Mouse (Mus musculus): ENCODE measurements around the gene Fmo6. TPM values are rescaled to one million over a fixed set of nuclear protein-coding genes. Genes with fewer than 3 reads are reported as not detected.

The Fmo6 gene
- not detected in 2 replicates for polyA plus RNA-seq (2014; fragmentation: Nextera tagmentation; extraction: Ambion mirVana)

DNA sequence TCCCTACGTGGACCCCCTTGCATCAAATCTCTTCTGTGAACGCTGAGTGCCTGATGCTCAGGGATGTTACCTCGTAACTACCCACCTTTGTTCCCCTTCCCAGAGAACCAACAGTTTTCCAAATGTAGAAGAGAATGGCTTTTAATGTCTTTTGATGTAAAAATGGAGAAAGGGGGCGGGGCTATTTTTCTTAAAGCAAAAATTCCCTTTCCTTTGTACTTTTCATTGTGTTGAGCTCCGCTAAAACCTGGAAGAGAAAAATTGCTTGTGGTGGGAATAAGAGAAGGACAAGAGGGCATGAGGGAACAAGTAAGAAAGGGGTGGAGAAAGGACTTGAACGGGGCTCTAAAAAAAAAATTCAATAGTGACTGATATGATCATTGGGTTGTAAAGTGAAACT is at the start of gene Fmo6:
TSS of gene Fmo6 (minus strand) at position 101 of the 400 bp plus-strand sequence.
- WGBS (ENCODE audit: insufficient replicate concordance) = 80% methylated on average over 6 of the region's 6 CpGs
- H3K27ac ChIP-seq (ENCODE audit: low read depth, low read length) = no peak within 1 kb of the TSS
- no peak for ATAC-seq (replicated peaks; ENCODE audit: insufficient number of reproducible peaks, low FRiP score, low TSS enrichment)
- H3K9me3 ChIP-seq (replicated peaks; ENCODE audit: control insufficient read depth, low read length) = no peaks in the 10 kb centered on the region
- H3K4me2 ChIP-seq = no peak within 1 kb of the TSS
- H3K27me3 ChIP-seq (ENCODE audit: control insufficient read depth, insufficient read depth, low read length) = no peaks in the 10 kb centered on the region
- H3K9ac ChIP-seq (ENCODE audit: low read depth, low read length) = no peak within 1 kb of the TSS
- H3K36me3 ChIP-seq (ENCODE audit: control insufficient read depth, insufficient read depth, low read length) = no peaks in the 10 kb centered on the region
- no peaks in the 10 kb centered on the region for H3K4me1 ChIP-seq (ENCODE audit: control insufficient read depth, insufficient read depth, low read length)
- no peak within 1 kb of the TSS for H3K4me3 ChIP-seq (ENCODE audit: low read depth, low read length)

DNA sequence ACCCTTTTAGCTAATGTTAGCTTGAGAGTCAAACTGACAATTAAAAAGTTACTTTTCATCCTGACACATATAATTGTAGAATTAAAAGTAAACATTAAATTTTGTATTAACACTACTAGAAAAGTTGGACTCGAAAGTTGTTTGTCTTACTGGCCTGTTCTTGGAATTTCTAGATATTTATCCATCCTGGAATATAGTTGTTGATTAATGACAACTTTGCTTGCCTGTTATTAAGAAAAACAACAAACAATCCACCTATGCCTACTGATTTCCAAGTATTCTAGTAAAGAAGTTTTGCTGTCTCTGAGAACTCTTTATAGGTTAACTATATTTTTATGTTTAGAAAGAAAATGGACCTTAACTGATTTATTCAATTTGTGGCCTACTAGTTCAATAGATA is 49.5 kb upstream of the Fmo6 start:
- H3K9ac ChIP-seq (ENCODE audit: low read depth, low read length) = no peak overlapping the region
- H3K4me3 ChIP-seq (ENCODE audit: low read depth, low read length) = no peak overlapping the region
- H3K27ac ChIP-seq (ENCODE audit: low read depth, low read length) = no peak overlapping the region
- H3K36me3 ChIP-seq (ENCODE audit: control insufficient read depth, insufficient read depth, low read length) = no peaks in the 10 kb centered on the region
- no peaks in the 10 kb centered on the region for H3K27me3 ChIP-seq (ENCODE audit: control insufficient read depth, insufficient read depth, low read length)
- H3K4me1 ChIP-seq (ENCODE audit: control insufficient read depth, insufficient read depth, low read length) = no peaks in the 10 kb centered on the region
- WGBS (ENCODE audit: insufficient replicate concordance) = 86% methylated on average over 1 of the region's 1 CpGs
- H3K4me2 ChIP-seq = no peak overlapping the region
- no peaks in the 10 kb centered on the region for H3K9me3 ChIP-seq (replicated peaks; ENCODE audit: control insufficient read depth, low read length)
- ATAC-seq (replicated peaks; ENCODE audit: insufficient number of reproducible peaks, low FRiP score, low TSS enrichment) = no peak

DNA sequence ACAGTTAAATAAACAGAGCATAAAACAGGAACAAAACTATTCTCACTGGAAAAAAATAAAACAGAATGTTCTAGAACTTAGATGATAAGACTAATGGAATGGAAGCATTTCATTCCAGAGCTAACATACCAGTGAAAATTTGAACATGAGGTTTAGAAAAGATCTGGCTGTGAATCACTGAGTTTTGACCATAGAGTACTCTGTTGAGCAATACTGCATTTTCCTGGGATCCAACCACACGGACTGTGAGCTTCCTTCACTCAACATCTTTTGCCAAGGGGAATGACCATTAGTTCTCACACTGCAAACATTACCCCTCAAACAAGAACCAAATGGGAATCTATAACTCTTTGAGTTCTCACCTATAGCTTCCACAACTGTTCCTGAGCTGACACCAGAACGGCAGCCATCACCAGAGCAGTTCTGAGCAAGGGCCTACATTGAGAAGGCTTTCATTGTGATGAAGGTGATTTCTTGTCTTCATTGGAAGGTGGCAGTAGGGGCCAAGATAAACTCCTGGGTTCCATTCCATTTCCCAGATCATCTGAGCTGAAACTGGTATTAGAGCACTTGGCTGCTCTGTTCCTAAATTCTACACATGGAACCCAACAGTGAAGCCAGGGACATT is 48.9 kb upstream of the Fmo6 start:
- 73% methylated on average over 2 of the region's 2 CpGs for WGBS (ENCODE audit: insufficient replicate concordance)
- no peak for ATAC-seq (replicated peaks; ENCODE audit: insufficient number of reproducible peaks, low FRiP score, low TSS enrichment)
- H3K9ac ChIP-seq (ENCODE audit: low read depth, low read length) = no peak overlapping the region
- no peak overlapping the region for H3K27ac ChIP-seq (ENCODE audit: low read depth, low read length)
- no peaks in the 10 kb centered on the region for H3K9me3 ChIP-seq (replicated peaks; ENCODE audit: control insufficient read depth, low read length)
- H3K4me1 ChIP-seq (ENCODE audit: control insufficient read depth, insufficient read depth, low read length) = no peaks in the 10 kb centered on the region
- H3K27me3 ChIP-seq (ENCODE audit: control insufficient read depth, insufficient read depth, low read length) = no peaks in the 10 kb centered on the region
- H3K4me3 ChIP-seq (ENCODE audit: low read depth, low read length) = no peak overlapping the region
- no peaks in the 10 kb centered on the region for H3K36me3 ChIP-seq (ENCODE audit: control insufficient read depth, insufficient read depth, low read length)
- H3K4me2 ChIP-seq = no peak overlapping the region

DNA sequence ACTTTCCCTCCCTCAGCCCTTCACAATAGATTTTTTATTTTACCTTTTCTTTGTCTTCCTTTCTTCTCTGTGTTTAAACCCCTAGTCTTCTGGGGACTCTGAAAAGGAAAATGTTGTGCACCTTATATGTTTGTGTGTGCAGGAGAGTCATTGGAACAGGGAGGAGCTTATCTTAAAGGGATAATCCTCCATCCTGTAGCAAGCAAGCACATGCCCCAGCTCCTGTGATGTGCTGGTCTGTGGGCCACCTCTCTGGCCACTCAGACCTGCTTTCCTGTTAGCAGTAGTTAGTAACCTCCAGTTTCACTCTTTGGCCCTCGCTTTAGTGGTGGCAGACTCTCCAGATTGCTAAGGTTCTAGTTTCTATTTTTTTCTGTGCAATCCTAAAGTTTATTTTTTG is 47.1 kb upstream of the Fmo6 start, which contains the start of gene Fmo3:
TSS of gene Fmo3 (minus strand) at position 101 of the 400 bp plus-strand sequence.
- no peak within 1 kb of the TSS for H3K4me2 ChIP-seq
- no peaks in the 10 kb centered on the region for H3K4me1 ChIP-seq (ENCODE audit: control insufficient read depth, insufficient read depth, low read length)
- no peak within 1 kb of the TSS for H3K9ac ChIP-seq (ENCODE audit: low read depth, low read length)
- H3K36me3 ChIP-seq (ENCODE audit: control insufficient read depth, insufficient read depth, low read length) = no peaks in the 10 kb centered on the region
- H3K27ac ChIP-seq (ENCODE audit: low read depth, low read length) = no peak within 1 kb of the TSS
- no peaks in the 10 kb centered on the region for H3K9me3 ChIP-seq (replicated peaks; ENCODE audit: control insufficient read depth, low read length)
- ATAC-seq (replicated peaks; ENCODE audit: insufficient number of reproducible peaks, low FRiP score, low TSS enrichment) = no peak
- H3K4me3 ChIP-seq (ENCODE audit: low read depth, low read length) = no peak within 1 kb of the TSS
- 60% methylated on average over 1 of the region's 1 CpGs for WGBS (ENCODE audit: insufficient replicate concordance)
- no peaks in the 10 kb centered on the region for H3K27me3 ChIP-seq (ENCODE audit: control insufficient read depth, insufficient read depth, low read length)

DNA sequence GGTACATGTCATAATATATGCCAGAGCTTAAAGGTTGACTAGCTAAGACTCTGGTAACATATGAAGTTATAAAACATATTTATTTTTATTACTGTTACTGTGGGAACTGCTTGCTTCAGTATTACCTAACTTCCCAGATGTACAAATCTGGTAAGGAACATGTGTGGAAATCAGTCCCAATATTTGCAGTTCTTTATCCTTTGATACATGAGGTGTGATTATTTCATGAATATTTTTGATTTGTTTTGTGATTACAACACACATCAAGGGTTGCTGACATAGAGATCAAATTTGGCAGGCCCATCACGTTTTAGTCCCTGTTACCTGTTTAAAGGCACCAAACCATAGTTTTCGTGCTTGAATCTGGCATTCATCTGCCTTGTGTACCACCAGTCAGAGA is 26.2 kb upstream of the Fmo6 start:
- WGBS (ENCODE audit: insufficient replicate concordance) = 67% methylated on average over 2 of the region's 2 CpGs
- H3K9ac ChIP-seq (ENCODE audit: low read depth, low read length) = no peak overlapping the region
- H3K4me1 ChIP-seq (ENCODE audit: control insufficient read depth, insufficient read depth, low read length) = no peaks in the 10 kb centered on the region
- no peaks in the 10 kb centered on the region for H3K36me3 ChIP-seq (ENCODE audit: control insufficient read depth, insufficient read depth, low read length)
- H3K27ac ChIP-seq (ENCODE audit: low read depth, low read length) = no peak overlapping the region
- H3K4me3 ChIP-seq (ENCODE audit: low read depth, low read length) = no peak overlapping the region
- H3K4me2 ChIP-seq = no peak overlapping the region
- no peaks in the 10 kb centered on the region for H3K27me3 ChIP-seq (ENCODE audit: control insufficient read depth, insufficient read depth, low read length)
- no peak for ATAC-seq (replicated peaks; ENCODE audit: insufficient number of reproducible peaks, low FRiP score, low TSS enrichment)
- no peaks in the 10 kb centered on the region for H3K9me3 ChIP-seq (replicated peaks; ENCODE audit: control insufficient read depth, low read length)

DNA sequence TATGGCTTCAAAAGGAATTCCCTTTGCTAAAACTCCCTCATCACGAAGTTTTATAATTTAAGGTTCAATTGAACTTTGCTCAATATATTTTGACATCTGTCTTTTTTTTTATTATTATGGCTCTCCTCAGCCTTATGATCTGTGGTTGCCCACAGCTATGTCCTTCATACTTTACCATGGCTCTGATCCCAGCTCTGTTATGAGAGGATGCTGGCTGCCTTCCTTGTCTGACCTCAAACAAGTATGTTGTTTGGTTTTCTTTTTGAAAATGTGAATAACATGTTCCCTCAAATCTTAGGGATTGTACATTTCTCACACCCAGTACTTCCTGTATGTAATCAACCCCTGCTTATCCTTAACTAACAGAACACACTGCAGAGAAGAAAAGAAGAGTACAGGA is 20.1 kb upstream of the Fmo6 start:
- WGBS (ENCODE audit: insufficient replicate concordance) = 79% methylated on average over 1 of the region's 1 CpGs
- Histone ChIP-seq H3K27me3 (ENCODE audit: control insufficient read depth, insufficient read depth, low read length) (no peaks in the 10 kb centered on the region), H3K4me2 (no peak overlapping the region), H3K4me1 (ENCODE audit: control insufficient read depth, insufficient read depth, low read length) (no peaks in the 10 kb centered on the region), H3K36me3 (ENCODE audit: control insufficient read depth, insufficient read depth, low read length) (no peaks in the 10 kb centered on the region), H3K9ac (ENCODE audit: low read depth, low read length) (no peak overlapping the region), H3K9me3 (replicated peaks; ENCODE audit: control insufficient read depth, low read length) (no peaks in the 10 kb centered on the region), H3K27ac (ENCODE audit: low read depth, low read length) (no peak overlapping the region), H3K4me3 (ENCODE audit: low read depth, low read length) (no peak overlapping the region)
- ATAC-seq (replicated peaks; ENCODE audit: insufficient number of reproducible peaks, low FRiP score, low TSS enrichment) = no peak

DNA sequence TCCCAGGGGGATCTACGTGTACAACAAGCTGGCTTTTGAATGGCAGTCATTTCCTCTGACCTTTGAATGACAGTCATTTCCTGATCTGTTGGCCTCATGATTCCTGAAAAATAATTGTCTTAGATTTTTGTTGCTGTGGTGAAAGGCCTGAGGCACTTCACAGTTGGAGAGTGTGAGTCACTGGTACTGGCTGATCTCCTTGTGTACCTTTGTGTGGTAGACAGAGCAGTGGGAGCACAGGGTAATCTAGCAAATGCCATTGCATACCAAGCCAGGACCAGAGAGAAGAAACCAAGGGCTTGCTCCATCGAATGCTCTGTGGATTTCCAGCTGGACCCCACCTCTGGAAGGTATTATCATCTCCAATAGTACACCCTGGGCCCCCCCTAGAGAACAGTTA is 15.8 kb upstream of the Fmo6 start:
- Histone ChIP-seq H3K4me1 (ENCODE audit: control insufficient read depth, insufficient read depth, low read length) (no peaks in the 10 kb centered on the region), H3K9ac (ENCODE audit: low read depth, low read length) (no peak overlapping the region), H3K27ac (ENCODE audit: low read depth, low read length) (no peak overlapping the region), H3K4me2 (no peak overlapping the region), H3K27me3 (ENCODE audit: control insufficient read depth, insufficient read depth, low read length) (no peaks in the 10 kb centered on the region), H3K9me3 (replicated peaks; ENCODE audit: control insufficient read depth, low read length) (no peaks in the 10 kb centered on the region), H3K36me3 (ENCODE audit: control insufficient read depth, insufficient read depth, low read length) (no peaks in the 10 kb centered on the region), H3K4me3 (ENCODE audit: low read depth, low read length) (no peak overlapping the region)
- 51% methylated on average over 2 of the region's 2 CpGs for WGBS (ENCODE audit: insufficient replicate concordance)
- ATAC-seq (replicated peaks; ENCODE audit: insufficient number of reproducible peaks, low FRiP score, low TSS enrichment) = no peak

DNA sequence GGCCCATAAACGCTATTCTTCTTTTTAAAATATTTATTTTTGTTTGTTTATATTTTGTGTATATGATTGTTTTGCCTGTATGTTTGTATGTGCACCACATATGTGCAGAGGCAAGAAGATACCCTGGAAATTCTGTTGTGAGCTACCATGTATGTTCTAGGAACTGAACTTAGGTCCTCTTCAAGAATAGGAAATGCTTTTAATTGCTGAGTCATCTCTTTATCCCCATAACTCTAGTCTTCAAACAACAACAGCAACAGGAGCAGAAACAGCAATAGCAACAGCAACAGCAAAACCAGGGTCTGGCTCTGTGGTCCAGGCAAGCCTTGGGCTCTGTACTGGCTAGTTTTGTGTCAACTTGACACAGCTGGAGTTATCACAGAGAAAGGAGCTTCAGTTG is 12.4 kb upstream of the Fmo6 start:
- no peaks in the 10 kb centered on the region for H3K4me1 ChIP-seq (ENCODE audit: control insufficient read depth, insufficient read depth, low read length)
- no peak overlapping the region for H3K27ac ChIP-seq (ENCODE audit: low read depth, low read length)
- H3K9ac ChIP-seq (ENCODE audit: low read depth, low read length) = no peak overlapping the region
- WGBS (ENCODE audit: insufficient replicate concordance) = 74% methylated on average over 1 of the region's 1 CpGs
- no peaks in the 10 kb centered on the region for H3K27me3 ChIP-seq (ENCODE audit: control insufficient read depth, insufficient read depth, low read length)
- H3K9me3 ChIP-seq (replicated peaks; ENCODE audit: control insufficient read depth, low read length) = no peaks in the 10 kb centered on the region
- no peak overlapping the region for H3K4me2 ChIP-seq
- no peaks in the 10 kb centered on the region for H3K36me3 ChIP-seq (ENCODE audit: control insufficient read depth, insufficient read depth, low read length)
- H3K4me3 ChIP-seq (ENCODE audit: low read depth, low read length) = no peak overlapping the region
- no peak for ATAC-seq (replicated peaks; ENCODE audit: insufficient number of reproducible peaks, low FRiP score, low TSS enrichment)

DNA sequence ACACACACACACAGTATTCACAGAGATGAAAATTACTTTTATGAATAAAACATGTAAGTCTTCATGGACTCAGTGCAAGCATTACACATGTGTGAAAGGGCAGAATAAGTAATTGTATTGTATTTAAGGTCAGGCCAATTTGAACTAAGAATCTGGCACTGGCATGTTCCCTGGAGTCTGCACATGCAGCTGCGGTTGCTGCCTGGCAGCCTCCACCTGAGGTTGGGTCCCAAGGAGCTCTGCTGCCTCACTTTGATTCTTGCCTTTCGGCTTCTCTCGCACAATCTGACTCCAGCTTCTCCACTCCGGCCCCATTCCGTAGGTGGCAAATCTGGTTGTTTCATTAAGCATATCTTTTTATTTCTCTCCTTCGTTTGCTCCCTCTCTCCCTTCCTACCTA is 10.6 kb upstream of the Fmo6 start:
- no peak overlapping the region for H3K4me2 ChIP-seq
- no peaks in the 10 kb centered on the region for H3K9me3 ChIP-seq (replicated peaks; ENCODE audit: control insufficient read depth, low read length)
- H3K27ac ChIP-seq (ENCODE audit: low read depth, low read length) = no peak overlapping the region
- WGBS (ENCODE audit: insufficient replicate concordance) = 90% methylated on average over 6 of the region's 6 CpGs
- ATAC-seq (replicated peaks; ENCODE audit: insufficient number of reproducible peaks, low FRiP score, low TSS enrichment) = no peak
- H3K4me1 ChIP-seq (ENCODE audit: control insufficient read depth, insufficient read depth, low read length) = no peaks in the 10 kb centered on the region
- H3K4me3 ChIP-seq (ENCODE audit: low read depth, low read length) = no peak overlapping the region
- H3K9ac ChIP-seq (ENCODE audit: low read depth, low read length) = no peak overlapping the region
- H3K36me3 ChIP-seq (ENCODE audit: control insufficient read depth, insufficient read depth, low read length) = no peaks in the 10 kb centered on the region
- H3K27me3 ChIP-seq (ENCODE audit: control insufficient read depth, insufficient read depth, low read length) = no peaks in the 10 kb centered on the region
